Mouse (Mus musculus): ENCODE measurements around the gene Nlgn2. TPM values are rescaled to one million over a fixed set of nuclear protein-coding genes. Genes with fewer than 3 reads are reported as not detected.

Nlgn2 gene
- total and polyA plus RNA-seq, 3 experiments = 20.3 to 43.3 (median 29.8) TPM

DNA sequence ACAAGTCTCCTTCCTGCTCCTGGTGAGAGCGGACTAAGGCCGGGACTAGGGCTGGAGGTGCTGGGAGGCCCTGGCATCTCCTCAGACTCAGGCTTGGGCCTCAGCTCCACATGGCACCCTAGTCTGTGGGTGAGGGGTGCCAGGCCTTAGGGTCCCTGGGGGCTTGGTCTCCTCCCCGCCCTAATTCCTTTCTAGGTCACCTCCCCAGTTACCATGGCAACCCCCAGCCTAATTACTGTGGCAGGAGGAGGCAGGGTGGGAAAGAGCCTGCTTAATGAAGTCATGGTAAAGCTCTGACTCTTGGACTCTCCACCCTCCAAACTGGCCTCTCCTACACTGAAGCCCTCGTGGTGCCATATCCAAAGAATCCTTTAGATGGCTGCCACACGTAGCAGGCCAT is 8.8 kb downstream of the Nlgn2 start:
- H3K36me3 ChIP-seq (ENCODE audit: control insufficient read depth in 1 of 2, insufficient read depth in 2 of 2, low read length in 2 of 2) = peaks cover 2 to 5% of the 10 kb centered on the region in 2 experiments; a peak in 3 of 4 replicates
- no peak for DNase-seq (ENCODE audit: low read depth, low spot score)
- TF ChIP-seq ETS1 (IDR thresholded peaks at IDR 0.05; ENCODE audit: low read depth, low read length) (no peak), MAFK (IDR thresholded peaks at IDR 0.05; ENCODE audit: borderline replicate concordance, low read depth, low read length) (no peak), JUND (IDR thresholded peaks at IDR 0.05; ENCODE audit: low read depth, low read length) (no peak), RAD21 (IDR thresholded peaks at IDR 0.05; ENCODE audit: low read depth, low read length) (no peak), MEF2A (IDR thresholded peaks at IDR 0.05; ENCODE audit: extremely low read depth, insufficient replicate concordance, low read depth, low read length, poor library complexity, severe bottlenecking) (no peak), USF1 (IDR thresholded peaks at IDR 0.05; ENCODE audit: low read depth, low read length) (no peak)
- H3K4me3 ChIP-seq (ENCODE audit: control insufficient read depth in 1 of 2, insufficient read depth in 1 of 2, low read depth in 2 of 2, low read length in 2 of 2) = no peak overlapping the region
- H3K4me1 ChIP-seq (ENCODE audit: control insufficient read depth in 1 of 2, insufficient read depth in 2 of 2, low read length in 2 of 2) = peaks cover 3 to 9% of the 10 kb centered on the region in 2 experiments; a peak in 3 of 4 replicates
- H3K79me2 ChIP-seq (ENCODE audit: control insufficient read depth, insufficient read depth, low read length, poor library complexity) = peaks cover under 1% of the 10 kb centered on the region; the same call in 1 of the 2 replicates
- H3K27ac ChIP-seq (ENCODE audit: control insufficient read depth, low read depth, low read length) = no peak overlapping the region
- H3K27me3 ChIP-seq (ENCODE audit: control insufficient read depth in 1 of 2, insufficient read depth in 2 of 2, low read length in 2 of 2) = no peaks in the 10 kb centered on the region
- H3K9me3 ChIP-seq (replicated peaks; ENCODE audit: insufficient read depth, low read length) = no peaks in the 10 kb centered on the region
- H3K9ac ChIP-seq (ENCODE audit: control insufficient read depth, low read depth, low read length, poor library complexity, severe bottlenecking) = no peak overlapping the region

DNA sequence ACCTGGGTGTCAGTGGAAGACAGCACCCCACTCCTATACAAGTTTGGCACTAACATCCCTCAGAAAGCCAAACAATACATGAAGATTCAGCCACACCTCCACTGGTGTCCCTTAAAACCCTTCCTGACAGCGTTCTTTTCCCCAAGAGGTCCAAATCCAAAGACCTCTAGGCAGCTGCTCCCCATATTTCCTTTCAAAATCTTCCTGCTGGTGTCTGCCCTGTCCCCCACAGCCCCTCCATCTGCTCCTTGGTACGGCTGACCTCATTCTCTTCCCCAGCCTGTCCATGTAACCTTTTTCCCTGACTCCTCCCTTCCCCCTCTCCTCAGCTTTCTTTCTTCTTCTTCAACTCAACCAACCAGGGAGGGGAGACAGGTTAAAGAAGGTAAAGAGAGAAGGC is 14.1 kb downstream of the Nlgn2 start:
- Histone ChIP-seq H3K27ac (ENCODE audit: control insufficient read depth, low read depth, low read length) (no peak overlapping the region), H3K36me3 (ENCODE audit: control insufficient read depth in 1 of 2, insufficient read depth in 2 of 2, low read length in 2 of 2) (no peaks in the 10 kb centered on the region; a peak in 1 of 4 replicates), H3K4me3 (ENCODE audit: control insufficient read depth in 1 of 2, insufficient read depth in 1 of 2, low read depth in 2 of 2, low read length in 2 of 2) (no peak overlapping the region), H3K27me3 (ENCODE audit: control insufficient read depth in 1 of 2, insufficient read depth in 2 of 2, low read length in 2 of 2) (no peaks in the 10 kb centered on the region), H3K4me1 (ENCODE audit: control insufficient read depth in 1 of 2, insufficient read depth in 2 of 2, low read length in 2 of 2) (no peaks in the 10 kb centered on the region), H3K9me3 (replicated peaks; ENCODE audit: insufficient read depth, low read length) (no peaks in the 10 kb centered on the region), H3K9ac (ENCODE audit: control insufficient read depth, low read depth, low read length, poor library complexity, severe bottlenecking) (no peak overlapping the region), H3K79me2 (ENCODE audit: control insufficient read depth, insufficient read depth, low read length, poor library complexity) (no peaks in the 10 kb centered on the region)
- no peak for TF ChIP-seq USF2 (IDR thresholded peaks at IDR 0.05; ENCODE audit: borderline replicate concordance in 1 of 2, insufficient read depth in 1 of 2, low read depth in 1 of 2, low read length in 2 of 2)
- no peak for TF ChIP-seq ZC3H11A (IDR thresholded peaks at IDR 0.05; ENCODE audit: low read depth, low read length)
- TF ChIP-seq GATA1 (IDR thresholded peaks at IDR 0.05; ENCODE audit: low read depth, low read length) = no peak
- TF ChIP-seq TBP (IDR thresholded peaks at IDR 0.05; ENCODE audit: low read depth, low read length) = no peak
- TF ChIP-seq ETS1 (IDR thresholded peaks at IDR 0.05; ENCODE audit: low read depth, low read length) = no peak
- no peak for TF ChIP-seq POLR2AphosphoS2 (IDR thresholded peaks at IDR 0.05; ENCODE audit: low read length)
- no peak for TF ChIP-seq BHLHE40 (IDR thresholded peaks at IDR 0.05; ENCODE audit: borderline replicate concordance, low read depth, low read length)
- no peak for TF ChIP-seq RCOR1 (IDR thresholded peaks at IDR 0.05; ENCODE audit: low read depth, low read length)
- TF ChIP-seq MEF2A (IDR thresholded peaks at IDR 0.05; ENCODE audit: extremely low read depth, insufficient replicate concordance, low read depth, low read length, poor library complexity, severe bottlenecking) = no peak
- TF ChIP-seq TAL1 (IDR thresholded peaks at IDR 0.05; ENCODE audit: low read length) = no peak
- no peak for TF ChIP-seq POLR2A (IDR thresholded peaks at IDR 0.05; ENCODE audit: control insufficient read depth in 1 of 2, insufficient read depth in 1 of 2, low read depth in 1 of 2, low read length in 2 of 2, poor library complexity in 1 of 2)
- TF ChIP-seq E2F4 (IDR thresholded peaks at IDR 0.05; ENCODE audit: borderline replicate concordance, low read depth, low read length) = no peak
- TF ChIP-seq NRF1 (IDR thresholded peaks at IDR 0.05; ENCODE audit: insufficient read depth, low read depth, low read length, poor library complexity, severe bottlenecking) = no peak
- no peak for TF ChIP-seq SIN3A (IDR thresholded peaks at IDR 0.05; ENCODE audit: low read length)
- TF ChIP-seq ELF1 (IDR thresholded peaks at IDR 0.05; ENCODE audit: low read depth, low read length) = no peak
- TF ChIP-seq MXI1 (IDR thresholded peaks at IDR 0.05; ENCODE audit: low read depth, low read length) = no peak
- no peak for TF ChIP-seq MAZ (IDR thresholded peaks at IDR 0.05; ENCODE audit: low read depth, low read length)
- no peak for DNase-seq (ENCODE audit: low read depth, low spot score)
